Mouse (Mus musculus) kidney, embryonic 14.5 days (tissue): Measurements from ENCODE around the gene Hpd. TPM values are rescaled to one million over a fixed set of nuclear protein-coding genes. Genes with fewer than 3 reads are reported as not detected.

Source experiments
- ATAC-seq: fragments of 200-750 bp; cut with Nextera tagmentation; 2 replicates; pipeline ENCODE4 v1.8.0; 2017; ENCODE audit warnings: moderate number of reproducible peaks, mild to moderate bottlenecking, moderate TSS enrichment, moderate library complexity; ENCODE audit not compliant: low FRiP score, low TSS enrichment
- H3K27ac ChIP-seq: fragments of 300-500 bp; sonication (generic); 2 replicates; pipeline ENCODE4 v1.5.1; 2014; ENCODE audit warnings: low read depth, mild to moderate bottlenecking, low read length, moderate library complexity, mixed read lengths
- H3K27me3 ChIP-seq: fragments of 300-500 bp; sonication (generic); 2 replicates; pipeline ENCODE4 v1.6.1; 2014; ENCODE audit warnings: mild to moderate bottlenecking, low read length; ENCODE audit not compliant: control insufficient read depth, insufficient read depth
- H3K36me3 ChIP-seq: fragments of 300-500 bp; sonication (generic); 2 replicates; pipeline ENCODE4 v1.6.1; 2014; ENCODE audit warnings: low read length, mixed read lengths; ENCODE audit not compliant: control insufficient read depth, insufficient read depth
- H3K4me1 ChIP-seq: fragments of 300-500 bp; sonication (generic); 2 replicates; pipeline ENCODE4 v1.6.1; 2014; ENCODE audit warnings: low read length, mixed read lengths; ENCODE audit not compliant: control insufficient read depth, insufficient read depth
- H3K4me2 ChIP-seq: fragments of 300-500 bp; sonication (generic); replicated peaks from 2 replicates; pipeline ENCODE4 v1.6.1; 2014; ENCODE audit warnings: low read depth, mild to moderate bottlenecking, low read length
- H3K4me3 ChIP-seq: fragments of 300-500 bp; sonication (generic); 2 replicates; pipeline ENCODE4 v1.5.1; 2014; ENCODE audit warnings: mild to moderate bottlenecking, low read length
- H3K9ac ChIP-seq: fragments of 300-500 bp; sonication (generic); 2 replicates; pipeline ENCODE4 v1.6.1; 2014; ENCODE audit warnings: low read depth, mild to moderate bottlenecking, low read length, moderate library complexity
- H3K9me3 ChIP-seq: fragments of 300-500 bp; sonication (generic); 2 replicates; pipeline ENCODE4 v1.6.1; 2016; ENCODE audit warnings: low read length; ENCODE audit not compliant: control insufficient read depth
- WGBS: fragments of 180-500 bp; shearing (Covaris S2); extraction: QIAGEN DNeasy Blood & Tissue Kit; methylation state at CpG from one replicate; pipeline ENCODE4 v1.1.7; 2014; 5-methylcytosine and 5-hydroxymethylcytosine counted together
- polyA plus RNA-seq: library from polyadenylated mRNA; unstranded; fragments of >200 nt; fragmentation: Nextera tagmentation; extraction: Ambion mirVana; gene quantifications from 2 replicates; pipeline ENCODE4 v1.2.1, GENCODE M21; 2014

Hpd gene
- polyA plus RNA-seq, 1 experiment from 2014 or later = not detected

DNA sequence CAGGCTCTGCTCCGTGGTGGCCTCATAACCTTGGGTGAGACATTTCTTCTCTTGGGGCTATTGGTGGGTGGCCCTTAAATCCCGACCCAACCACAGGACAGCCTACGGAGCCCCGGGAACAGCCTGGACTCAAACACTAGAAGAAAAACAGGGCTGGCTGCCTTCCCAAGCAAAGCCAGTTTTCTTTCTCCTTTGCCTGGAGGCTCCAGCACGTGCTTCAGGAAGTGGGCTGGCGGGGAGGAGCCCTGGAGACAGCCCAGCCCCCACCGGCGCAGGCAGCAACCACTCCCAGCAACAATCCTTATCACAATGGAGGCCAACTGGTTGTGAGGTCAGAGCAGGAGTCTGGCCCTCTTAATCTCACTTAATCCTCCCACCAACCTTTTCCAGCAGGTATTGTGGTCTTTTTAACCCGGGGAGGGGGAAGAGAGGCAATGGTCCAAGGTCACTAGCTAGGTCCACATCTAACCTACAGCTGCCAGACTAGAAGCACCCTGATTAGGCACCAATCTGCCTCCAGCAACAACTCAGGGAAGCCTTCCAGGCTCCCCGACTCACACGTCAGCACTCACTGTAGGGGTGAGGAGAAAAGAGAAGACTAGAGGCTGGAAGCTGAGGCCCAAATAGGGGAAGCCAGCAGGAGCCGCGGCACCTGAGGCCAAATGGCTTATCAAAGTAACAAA is 46.0 kb downstream of the Hpd start:
- H3K4me1 ChIP-seq = peaks cover 57% of the 10 kb centered on the region
- H3K36me3 ChIP-seq = peaks cover 13% of the 10 kb centered on the region; the same call in 1 of the 2 replicates
- ATAC-seq = no peak
- 3% methylated on average over 13 of the region's 13 CpGs for WGBS
- H3K9ac ChIP-seq = peak overlapping the region; percentile 100
- H3K27me3 ChIP-seq = no peaks in the 10 kb centered on the region
- peak overlapping the region; percentile 96 for H3K4me3 ChIP-seq
- no peaks in the 10 kb centered on the region for H3K9me3 ChIP-seq
- H3K27ac ChIP-seq = peak overlapping the region; percentile 100
- peak overlapping the region; percentile 100 for H3K4me2 ChIP-seq

DNA sequence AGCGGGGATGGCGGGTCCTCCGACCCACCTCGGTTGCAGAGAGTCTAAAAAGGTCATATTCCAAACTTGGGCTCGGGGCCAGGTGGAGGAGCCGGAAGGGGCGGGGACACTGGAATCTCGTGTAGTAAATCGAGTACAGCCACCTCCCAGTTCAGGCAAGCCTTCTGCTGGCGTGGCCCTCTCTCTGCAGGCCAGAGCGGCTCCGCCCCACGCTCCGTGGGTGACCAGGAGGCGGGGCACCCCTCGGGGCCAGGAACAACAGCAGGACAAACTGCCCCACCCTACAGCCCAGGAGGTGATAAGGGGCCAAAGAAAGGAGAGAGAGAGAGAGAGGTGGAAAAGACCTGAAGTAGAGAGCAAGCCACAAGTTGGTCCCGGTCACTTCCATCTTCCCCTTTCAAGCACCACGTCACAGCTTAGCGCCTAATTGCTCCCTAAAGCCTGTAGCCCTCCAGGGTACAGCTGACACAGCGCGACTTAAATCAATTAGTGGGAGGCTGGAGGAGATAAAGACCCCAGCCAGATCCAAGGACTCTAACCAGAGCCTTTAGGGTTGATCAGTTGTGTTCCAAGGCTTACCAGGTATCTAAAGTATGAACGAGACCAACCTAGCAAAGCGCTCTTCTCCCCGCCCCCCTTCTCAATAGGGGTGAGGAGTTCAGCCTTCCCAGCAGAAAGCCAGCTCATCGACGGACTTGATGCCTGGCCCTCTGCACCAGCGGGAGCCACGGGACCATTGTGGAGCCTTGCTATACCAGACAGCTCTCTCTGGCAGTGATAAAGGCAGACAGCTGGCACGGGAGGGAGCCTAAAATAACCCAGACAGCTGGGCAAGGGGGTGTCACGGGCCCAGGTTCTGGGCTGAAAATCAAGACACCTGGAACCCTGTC is 46.8 kb downstream of the Hpd start:
- H3K4me2 ChIP-seq = peak overlapping the region; percentile 100
- ATAC-seq = 0 out of 2 replicates have a peak, but pooled peaks have one; percentile 8
- H3K4me3 ChIP-seq = peak overlapping the region; percentile 96
- H3K36me3 ChIP-seq = peaks cover 13% of the 10 kb centered on the region; the same call in 1 of the 2 replicates
- H3K27ac ChIP-seq = peak overlapping the region; percentile 100
- no peaks in the 10 kb centered on the region for H3K27me3 ChIP-seq
- peak overlapping the region; percentile 100 for H3K9ac ChIP-seq
- WGBS = 2% methylated on average over 30 of the region's 30 CpGs
- peaks cover 58% of the 10 kb centered on the region for H3K4me1 ChIP-seq
- H3K9me3 ChIP-seq = no peaks in the 10 kb centered on the region

DNA sequence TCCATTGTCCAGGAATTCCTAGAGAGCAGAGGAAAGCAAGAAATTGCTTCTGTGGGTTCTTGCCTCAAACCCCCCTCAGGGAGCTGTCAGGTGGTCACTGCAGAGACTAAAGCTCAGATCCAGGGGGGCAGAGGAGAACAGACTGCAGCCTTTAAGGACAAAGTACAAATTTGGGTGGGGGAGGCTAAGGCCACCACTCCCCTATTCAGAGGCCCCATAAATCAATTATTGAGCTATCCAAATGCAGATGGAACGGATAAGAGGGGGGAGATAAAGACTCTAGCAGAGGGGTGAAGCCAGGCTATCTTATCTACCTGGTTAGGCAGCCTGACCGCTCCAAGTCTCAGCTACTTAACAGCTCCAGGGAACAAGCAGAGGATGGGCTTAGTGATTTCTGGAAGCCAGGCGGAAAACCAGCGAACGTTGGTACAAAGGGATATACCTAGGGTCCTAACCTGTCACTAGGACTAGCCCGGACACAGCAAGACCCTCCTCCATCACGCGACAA is 47.6 kb downstream of the Hpd start:
- ATAC-seq = no peak
- Histone ChIP-seq H3K4me1 (peaks cover 58% of the 10 kb centered on the region), H3K27ac (peak overlapping the region; percentile 100), H3K9me3 (no peaks in the 10 kb centered on the region), H3K4me3 (peak overlapping the region; percentile 96), H3K36me3 (peaks cover 13% of the 10 kb centered on the region; the same call in 1 of the 2 replicates), H3K27me3 (no peaks in the 10 kb centered on the region), H3K4me2 (peak overlapping the region; percentile 100), H3K9ac (peak overlapping the region; percentile 100)
- 16% methylated on average over 8 of the region's 8 CpGs for WGBS

DNA sequence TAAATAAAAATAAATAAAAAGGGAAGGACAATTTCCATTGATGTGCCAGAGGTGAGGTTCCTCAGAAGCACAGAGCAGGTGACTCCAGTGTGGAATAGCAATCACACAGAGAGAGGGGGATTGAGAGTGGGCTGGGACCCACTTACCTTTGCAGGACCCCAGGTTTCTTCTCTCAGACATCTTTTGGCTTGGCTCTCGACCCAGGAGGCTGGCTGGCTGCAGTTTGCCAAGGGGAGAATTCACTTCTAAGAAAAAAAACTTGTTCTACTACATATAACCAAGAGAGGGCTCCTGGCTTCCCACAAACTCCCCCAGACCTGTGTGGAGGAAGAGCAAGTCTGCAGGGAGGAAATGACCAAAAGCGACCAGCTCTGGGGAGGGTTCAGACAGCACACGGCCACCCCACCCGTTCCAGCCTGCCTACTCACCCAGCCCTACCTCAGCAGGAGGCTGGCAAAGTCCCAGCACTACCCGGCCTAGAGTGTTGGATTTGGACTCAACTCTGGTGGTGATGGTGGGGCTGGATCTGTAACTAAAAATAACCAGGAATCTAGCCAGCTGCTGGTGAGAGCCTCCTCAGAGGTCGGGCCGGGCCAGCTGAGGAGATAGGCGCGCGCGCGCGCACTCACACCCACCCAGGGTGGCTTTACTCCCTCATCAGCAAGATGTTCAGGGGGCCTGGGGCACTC is 48.2 kb downstream of the Hpd start:
- Histone ChIP-seq H3K36me3 (peaks cover 13% of the 10 kb centered on the region; the same call in 1 of the 2 replicates), H3K4me3 (peak overlapping the region; percentile 96), H3K27ac (peak overlapping the region; percentile 100), H3K27me3 (no peaks in the 10 kb centered on the region), H3K4me1 (peaks cover 58% of the 10 kb centered on the region), H3K9ac (peak overlapping the region; percentile 100; the same call in 1 of the 2 replicates), H3K4me2 (peak overlapping the region; percentile 100; the same call in 1 of the 2 replicates), H3K9me3 (no peaks in the 10 kb centered on the region)
- 45% methylated on average over 13 of the region's 13 CpGs for WGBS
- no peak for ATAC-seq

DNA sequence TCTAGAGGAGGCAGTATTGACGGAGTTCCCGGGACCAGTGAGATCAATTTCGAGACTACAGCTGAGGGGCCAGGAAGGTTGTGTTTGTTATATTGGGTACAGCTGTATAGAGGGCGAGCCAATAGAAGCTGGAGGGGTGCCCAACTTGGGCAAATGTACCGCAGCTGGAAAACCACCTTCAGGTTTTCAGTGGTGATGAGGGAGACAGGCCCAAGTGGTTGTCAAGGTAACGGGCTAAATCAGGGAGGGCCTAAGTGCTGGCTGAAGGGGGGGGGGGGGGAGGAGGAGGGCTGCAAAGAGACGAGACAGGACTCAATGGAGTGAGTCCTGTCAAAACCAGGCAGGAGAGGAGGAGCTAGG is 48.8 kb downstream of the Hpd start:
- peak overlapping the region; percentile 100; the same call in 1 of the 2 replicates for H3K27ac ChIP-seq
- no peak overlapping the region for H3K9ac ChIP-seq
- no peaks in the 10 kb centered on the region for H3K9me3 ChIP-seq
- 27% methylated on average over 7 of the region's 7 CpGs for WGBS
- H3K27me3 ChIP-seq = no peaks in the 10 kb centered on the region
- no peak overlapping the region for H3K4me2 ChIP-seq
- no peak for ATAC-seq
- H3K36me3 ChIP-seq = peaks cover 13% of the 10 kb centered on the region; the same call in 1 of the 2 replicates
- peaks cover 61% of the 10 kb centered on the region for H3K4me1 ChIP-seq
- no peak overlapping the region for H3K4me3 ChIP-seq

DNA sequence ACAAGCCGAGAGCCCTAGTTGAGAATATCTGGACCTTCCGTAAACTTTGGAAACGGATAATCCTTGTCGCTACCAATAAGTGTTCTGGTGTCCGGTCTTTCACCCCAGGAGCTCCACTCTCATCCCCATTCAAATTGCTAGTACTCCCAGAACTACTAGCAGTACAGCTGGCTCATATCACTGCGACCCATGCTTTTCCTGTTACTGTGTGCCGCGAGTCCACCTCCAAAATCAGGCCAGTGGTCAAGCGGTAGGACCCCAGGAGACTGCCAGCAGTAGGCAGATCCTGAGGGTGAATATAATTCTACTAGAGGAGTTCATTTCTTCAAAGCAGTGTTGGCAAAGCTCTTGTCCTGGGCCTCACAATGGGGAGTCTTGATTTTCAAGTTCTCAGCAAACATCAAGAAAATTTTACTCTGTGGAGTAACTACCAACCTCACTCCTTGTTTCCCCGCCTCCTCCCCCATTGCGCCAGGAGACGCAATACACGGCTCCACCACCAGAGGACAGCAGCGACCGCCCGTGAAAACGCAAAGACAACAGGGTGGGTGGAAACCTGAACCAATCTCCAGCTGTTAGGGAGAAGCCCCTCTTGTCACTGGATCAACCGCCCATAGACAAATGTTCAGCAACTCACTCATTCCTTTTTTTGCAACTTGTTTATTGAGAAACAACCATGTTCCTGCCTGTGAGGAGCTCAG is 49.3 kb downstream of the Hpd start:
- Histone ChIP-seq H3K9ac (no peak overlapping the region), H3K4me1 (peaks cover 63% of the 10 kb centered on the region), H3K36me3 (peaks cover 13% of the 10 kb centered on the region; the same call in 1 of the 2 replicates), H3K4me3 (no peak overlapping the region), H3K27ac (peak overlapping the region; percentile 100; the same call in 1 of the 2 replicates), H3K27me3 (no peaks in the 10 kb centered on the region), H3K4me2 (peak overlapping the region; percentile 77), H3K9me3 (no peaks in the 10 kb centered on the region)
- WGBS = 22% methylated on average over 18 of the region's 18 CpGs
- no peak for ATAC-seq

DNA sequence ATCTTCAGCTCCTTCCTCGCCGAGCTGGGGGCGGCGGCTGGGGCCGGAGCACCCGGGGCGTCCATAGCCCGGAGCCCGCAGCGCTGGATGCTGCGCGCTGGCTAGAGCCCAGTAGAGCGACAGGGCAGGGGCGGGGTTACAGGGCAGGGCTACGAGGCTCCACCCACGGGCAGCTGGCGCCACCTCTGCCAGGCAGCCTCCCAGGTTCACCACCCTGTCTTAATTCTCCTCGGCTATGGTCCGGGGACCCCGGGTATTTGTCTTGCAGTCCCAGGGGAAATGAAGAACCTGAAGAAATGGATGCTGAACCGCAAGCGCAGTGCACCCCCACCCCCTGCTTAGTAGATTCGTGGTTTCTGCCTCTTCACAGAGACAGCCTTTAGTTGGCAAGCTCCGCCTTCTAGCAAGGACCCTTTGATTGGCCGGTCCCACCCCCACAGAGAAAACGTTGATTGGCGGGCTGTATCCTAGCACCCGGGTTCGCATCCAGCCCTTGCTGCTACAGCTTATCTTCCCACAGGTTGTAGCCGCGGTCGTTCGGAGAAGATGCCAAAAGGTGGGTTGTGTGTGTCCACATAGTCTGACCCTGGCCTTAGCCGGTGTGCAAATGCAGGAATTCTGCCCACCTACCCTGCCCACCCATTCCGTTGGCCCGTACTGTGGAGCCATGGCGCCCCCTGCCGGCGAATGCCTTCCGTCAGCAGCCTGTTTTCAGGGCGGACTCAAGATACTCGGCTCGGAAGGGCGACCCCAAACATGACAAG is 50.0 kb downstream of the Hpd start, which contains the start of gene Rhof:
Gene Rhof, minus strand, starts transcription at position 385 of the 764 bp plus-strand sequence.
- peak; percentile 67 for ATAC-seq
- WGBS = 4% methylated on average over 42 of the region's 44 CpGs
- peak within 1 kb of the TSS; percentile 47 for H3K9ac ChIP-seq
- H3K4me2 ChIP-seq = peak within 1 kb of the TSS; percentile 77
- no peaks in the 10 kb centered on the region for H3K27me3 ChIP-seq
- peaks cover 56% of the 10 kb centered on the region for H3K4me1 ChIP-seq
- H3K36me3 ChIP-seq = peaks cover 13% of the 10 kb centered on the region; the same call in 1 of the 2 replicates
- H3K4me3 ChIP-seq = peak within 1 kb of the TSS; percentile 39
- peak within 1 kb of the TSS; percentile 69; the same call in 1 of the 2 replicates for H3K27ac ChIP-seq
- H3K9me3 ChIP-seq = no peaks in the 10 kb centered on the region
